Mouse (Mus musculus) liver, embryonic 12.5 days (tissue): ENCODE results near the gene Srrm4. TPM values are rescaled to one million over a fixed set of nuclear protein-coding genes. Genes with fewer than 3 reads are reported as not detected.
A peak's percentile ranks its signal among the peaks of the same experiment; 100 is the strongest.

ENCODE experiments used
- ATAC-seq: fragments of 200-750 bp; cut with Nextera tagmentation; 2 replicates; pipeline ENCODE4 v1.8.0; 2017; ENCODE audit warnings: moderate number of reproducible peaks, mild to moderate bottlenecking, moderate library complexity
- H3K27ac ChIP-seq: fragments of 300-500 bp; sonication (generic); 2 replicates; pipeline ENCODE4 v1.5.1; 2016; ENCODE audit warnings: mild to moderate bottlenecking
- H3K27me3 ChIP-seq: fragments of 300-500 bp; sonication (generic); replicated peaks from 2 replicates; pipeline ENCODE4 v1.6.1; 2016; ENCODE audit warnings: mild to moderate bottlenecking, moderate library complexity
- H3K36me3 ChIP-seq: fragments of 300-500 bp; sonication (generic); 2 replicates; pipeline ENCODE4 v1.6.1; 2016; ENCODE audit warnings: mild to moderate bottlenecking, moderate library complexity
- H3K4me1 ChIP-seq: fragments of 300-500 bp; sonication (generic); 2 replicates; pipeline ENCODE4 v1.6.1; 2016
- H3K4me2 ChIP-seq: fragments of 300-500 bp; sonication (generic); 2 replicates; pipeline ENCODE4 v1.6.1; 2016; ENCODE audit warnings: mild to moderate bottlenecking, moderate library complexity
- H3K4me3 ChIP-seq: fragments of 300-500 bp; sonication (generic); 2 replicates; pipeline ENCODE4 v1.5.1; 2016; ENCODE audit warnings: mild to moderate bottlenecking, moderate library complexity
- H3K9ac ChIP-seq: fragments of 300-500 bp; sonication (generic); 2 replicates; pipeline ENCODE4 v1.6.1; 2016; ENCODE audit warnings: mild to moderate bottlenecking, moderate library complexity
- H3K9me3 ChIP-seq: fragments of 300-500 bp; sonication (generic); replicated peaks from 2 replicates; pipeline ENCODE4 v1.6.1; 2016; ENCODE audit warnings: mild to moderate bottlenecking, moderate library complexity
- WGBS: fragments of 180-500 bp; shearing (Covaris S2); methylation state at CpG from one replicate; pipeline ENCODE4 v1.1.7; 2016; ENCODE audit not compliant: insufficient replicate concordance; 5-methylcytosine and 5-hydroxymethylcytosine counted together
- polyA plus RNA-seq: library from polyadenylated mRNA; unstranded; fragments of >200 nt; fragmentation: Nextera tagmentation; extraction: Ambion mirVana; gene quantifications from 2 replicates; pipeline ENCODE4 v1.2.1, GENCODE M21; 2016

Srrm4 gene
- 0.07 and 0.20 TPM in 2 replicates for polyA plus RNA-seq

DNA sequence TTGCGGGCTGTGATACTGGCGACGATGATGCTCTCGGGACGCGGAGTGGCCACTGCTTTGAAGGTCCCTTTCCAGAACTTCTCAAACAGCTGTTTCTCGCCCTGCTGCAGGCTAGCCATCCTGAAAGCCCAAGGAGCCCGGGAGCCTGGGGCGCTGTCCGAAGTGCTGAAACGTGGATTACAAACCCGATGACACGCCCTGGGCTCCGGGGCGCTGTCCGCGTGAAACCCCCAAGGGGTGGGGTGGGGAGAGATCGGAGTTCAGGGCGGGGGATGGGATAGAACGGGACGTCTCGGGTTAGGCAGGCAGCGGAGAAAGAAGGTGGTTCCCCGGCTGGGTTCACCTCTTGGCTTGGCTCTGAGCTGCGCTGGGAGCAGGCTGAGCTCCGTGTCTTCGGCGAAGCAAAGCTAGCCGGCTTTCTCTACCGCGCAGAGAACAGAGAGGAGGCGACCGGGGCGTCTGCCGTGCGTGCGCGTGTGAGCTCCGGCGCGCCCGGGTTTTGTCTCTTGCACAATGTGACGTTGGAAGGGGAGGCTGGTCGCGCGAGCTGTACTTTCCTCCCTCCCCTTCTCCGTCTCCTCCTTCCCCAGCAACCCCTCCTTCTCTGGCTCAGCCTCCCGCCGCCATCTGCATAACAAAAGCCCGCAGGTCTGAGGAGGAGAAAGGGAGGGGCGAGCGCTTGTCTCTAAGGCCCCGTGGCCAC is at the start of gene Srrm4:
Srrm4 (minus strand) TSS at position 472 of the 703 bp plus-strand sequence.
- 2% methylated on average over 37 of the region's 53 CpGs for WGBS

DNA sequence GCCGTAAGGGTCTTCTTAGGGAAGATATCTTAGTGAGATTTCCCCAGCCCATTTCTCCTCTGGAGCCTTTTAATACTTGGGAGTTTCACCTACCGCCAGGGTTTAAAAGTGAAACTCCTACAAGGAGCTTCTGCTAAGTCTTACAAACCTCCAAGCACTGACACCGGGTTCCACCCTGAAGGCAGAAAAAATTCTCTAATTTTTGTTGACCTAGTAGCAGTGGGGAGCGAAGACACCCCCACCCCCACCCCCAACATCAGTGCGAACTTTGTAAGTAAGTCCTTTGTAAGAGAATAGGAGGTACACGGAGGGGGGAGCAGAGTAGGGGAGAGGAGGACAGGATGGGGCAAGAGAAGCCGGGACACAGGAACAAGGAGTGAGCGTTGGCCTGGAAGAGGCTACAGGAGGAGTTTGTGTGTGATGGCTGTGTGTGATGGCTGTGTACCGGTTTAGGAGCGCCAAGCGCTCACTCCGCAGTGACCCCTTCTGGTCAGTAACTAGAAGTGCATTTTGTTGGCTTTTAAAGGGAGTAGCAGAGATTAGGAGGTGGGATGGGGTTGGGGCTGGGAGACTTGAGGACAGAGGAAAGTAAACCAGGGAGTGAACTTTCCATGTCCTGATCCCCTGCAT is 1.3 kb upstream of the Srrm4 start:
- Histone ChIP-seq H3K4me3 (no peak overlapping the region), H3K9me3 (no peaks in the 10 kb centered on the region), H3K27me3 (peaks cover 43% of the 10 kb centered on the region), H3K4me2 (no peak overlapping the region), H3K36me3 (no peaks in the 10 kb centered on the region), H3K27ac (no peak overlapping the region), H3K9ac (no peak overlapping the region), H3K4me1 (no peaks in the 10 kb centered on the region)
- no peak for ATAC-seq
- 3% methylated on average over 12 of the region's 12 CpGs for WGBS

More for the DNA sequence above, at the start of gene Srrm4:
- H3K36me3 ChIP-seq: no peaks in the 10 kb centered on the region
- no peak within 1 kb of the TSS for H3K4me3 ChIP-seq
- peak within 1 kb of the TSS; percentile 38 for H3K4me2 ChIP-seq
- H3K27ac ChIP-seq: no peak within 1 kb of the TSS
- no peaks in the 10 kb centered on the region for H3K4me1 ChIP-seq
- H3K9me3 ChIP-seq: no peaks in the 10 kb centered on the region
- peaks cover 43% of the 10 kb centered on the region for H3K27me3 ChIP-seq
- H3K9ac ChIP-seq: no peak within 1 kb of the TSS
- ATAC-seq: no peak

DNA sequence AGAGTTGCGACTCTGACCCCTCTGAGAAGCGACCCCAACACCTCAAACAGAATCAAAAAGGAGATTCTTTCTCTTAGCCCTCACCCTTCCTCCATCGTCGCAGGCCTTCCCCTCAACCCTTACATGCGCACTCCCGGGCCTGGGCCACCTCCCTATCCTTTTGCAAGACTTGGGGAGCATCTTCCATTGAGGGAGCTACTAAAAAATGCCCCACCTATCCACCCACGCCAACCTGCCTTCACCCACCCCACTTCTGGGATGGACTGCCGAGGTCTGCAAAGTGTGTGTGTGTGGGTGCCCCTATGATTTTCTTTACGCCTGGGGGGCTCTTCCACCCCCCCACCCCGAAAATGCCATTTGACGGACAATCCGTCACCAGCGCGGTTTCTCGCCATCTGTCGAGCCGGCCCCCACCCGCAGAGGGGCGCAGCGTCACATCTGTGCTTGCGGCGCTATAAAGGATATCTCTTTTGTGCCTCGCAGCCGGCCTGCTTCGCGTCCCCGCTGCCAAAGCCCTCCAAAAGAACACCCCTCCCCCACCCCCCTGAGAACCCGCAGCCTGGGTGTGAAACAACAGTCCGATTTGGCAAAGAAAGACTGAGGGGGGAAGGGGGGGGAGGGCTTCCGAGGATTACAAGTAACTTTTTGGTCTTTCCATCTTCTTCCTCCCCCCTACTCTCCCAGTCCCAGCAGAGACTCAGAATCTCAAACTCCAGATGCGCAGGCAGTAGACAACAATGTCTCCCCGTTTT is 608 bp upstream of the Srrm4 start:
- ATAC-seq: no peak
- 3% methylated on average over 32 of the region's 32 CpGs for WGBS
- Histone ChIP-seq H3K9ac (no peak overlapping the region), H3K27me3 (peaks cover 43% of the 10 kb centered on the region), H3K9me3 (no peaks in the 10 kb centered on the region), H3K4me1 (no peaks in the 10 kb centered on the region), H3K27ac (no peak overlapping the region), H3K4me2 (peak overlapping the region; percentile 38), H3K4me3 (no peak overlapping the region), H3K36me3 (no peaks in the 10 kb centered on the region)

DNA sequence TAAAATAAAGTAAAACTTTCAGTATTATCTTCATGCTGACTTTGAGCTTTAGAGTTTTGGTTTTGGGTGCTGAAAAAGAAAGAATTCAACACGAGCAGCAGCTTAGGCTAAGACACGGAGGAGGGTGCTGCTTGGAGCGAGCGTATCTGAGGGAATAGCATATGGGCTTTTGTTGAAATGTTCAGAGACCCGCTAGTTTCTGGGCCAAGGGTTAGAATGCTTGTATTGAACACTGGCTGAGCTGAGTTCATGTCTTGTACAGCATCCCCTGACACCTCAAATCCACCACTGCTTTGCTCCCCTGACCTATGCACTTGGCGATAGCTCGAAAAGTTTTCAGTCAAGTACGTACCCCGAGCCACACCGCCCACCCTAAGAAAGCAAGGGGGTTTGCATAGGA is 919 bp downstream of the Srrm4 start:
- Histone ChIP-seq H3K9me3 (no peaks in the 10 kb centered on the region), H3K27me3 (peaks cover 43% of the 10 kb centered on the region)

DNA sequence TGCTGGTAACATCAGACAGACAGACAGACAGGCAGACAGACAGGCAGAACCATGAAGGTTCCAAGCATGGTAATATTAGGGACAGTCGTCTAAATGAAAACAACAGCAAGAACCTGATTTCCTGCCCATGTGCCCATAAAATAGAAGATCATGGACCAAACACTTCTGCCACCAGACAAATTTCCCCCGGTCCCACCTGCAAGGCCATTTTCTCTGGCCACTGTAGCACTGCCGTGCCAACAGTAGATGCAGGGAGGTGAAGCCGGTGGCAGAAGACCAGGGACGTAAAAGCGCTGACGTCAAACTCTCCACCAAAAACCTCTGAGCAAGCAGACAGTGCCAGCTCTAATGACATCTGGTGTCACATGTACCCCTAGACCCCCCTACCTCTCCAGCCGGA is 2.0 kb downstream of the Srrm4 start:
- H3K27me3 ChIP-seq: peaks cover 43% of the 10 kb centered on the region
- no peaks in the 10 kb centered on the region for H3K36me3 ChIP-seq
- no peaks in the 10 kb centered on the region for H3K4me1 ChIP-seq
- H3K4me3 ChIP-seq: no peak overlapping the region
- no peak for ATAC-seq
- no peaks in the 10 kb centered on the region for H3K9me3 ChIP-seq
- H3K4me2 ChIP-seq: no peak overlapping the region
- no peak overlapping the region for H3K9ac ChIP-seq
- no peak overlapping the region for H3K27ac ChIP-seq
- WGBS: 57% methylated on average over 8 of the region's 8 CpGs

More for the DNA sequence above, 919 bp downstream of the Srrm4 start:
- H3K4me2 ChIP-seq: no peak overlapping the region
- H3K4me3 ChIP-seq: no peak overlapping the region
- no peaks in the 10 kb centered on the region for H3K4me1 ChIP-seq
- no peaks in the 10 kb centered on the region for H3K36me3 ChIP-seq
- 8% methylated on average over 10 of the region's 10 CpGs for WGBS
- no peak overlapping the region for H3K27ac ChIP-seq
- H3K9ac ChIP-seq: no peak overlapping the region
- ATAC-seq: no peak

DNA sequence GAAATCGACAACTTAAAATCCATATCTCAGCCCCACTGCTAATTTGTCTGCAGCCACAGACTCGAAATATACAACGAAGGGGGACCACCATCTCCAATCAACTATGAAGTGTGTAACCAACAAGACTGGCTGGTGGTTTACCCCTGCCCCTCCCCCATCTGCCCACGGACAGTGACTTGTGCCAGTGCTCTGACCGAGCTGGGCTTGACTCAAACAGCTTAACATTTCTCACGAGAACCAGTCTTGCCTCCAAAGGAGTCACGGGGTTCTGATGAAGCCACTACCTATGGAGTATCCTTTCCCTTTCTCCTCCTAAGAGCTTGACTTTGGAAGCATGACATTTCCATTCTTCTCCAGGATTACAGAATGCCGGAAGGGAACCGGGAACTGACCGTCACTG is 2.8 kb downstream of the Srrm4 start:
- WGBS: 44% methylated on average over 10 of the region's 10 CpGs
- H3K27me3 ChIP-seq: peaks cover 43% of the 10 kb centered on the region
- H3K4me1 ChIP-seq: no peaks in the 10 kb centered on the region
- no peaks in the 10 kb centered on the region for H3K9me3 ChIP-seq
- no peak overlapping the region for H3K9ac ChIP-seq
- no peaks in the 10 kb centered on the region for H3K36me3 ChIP-seq
- no peak overlapping the region for H3K27ac ChIP-seq
- H3K4me2 ChIP-seq: no peak overlapping the region
- ATAC-seq: no peak
- H3K4me3 ChIP-seq: no peak overlapping the region

DNA sequence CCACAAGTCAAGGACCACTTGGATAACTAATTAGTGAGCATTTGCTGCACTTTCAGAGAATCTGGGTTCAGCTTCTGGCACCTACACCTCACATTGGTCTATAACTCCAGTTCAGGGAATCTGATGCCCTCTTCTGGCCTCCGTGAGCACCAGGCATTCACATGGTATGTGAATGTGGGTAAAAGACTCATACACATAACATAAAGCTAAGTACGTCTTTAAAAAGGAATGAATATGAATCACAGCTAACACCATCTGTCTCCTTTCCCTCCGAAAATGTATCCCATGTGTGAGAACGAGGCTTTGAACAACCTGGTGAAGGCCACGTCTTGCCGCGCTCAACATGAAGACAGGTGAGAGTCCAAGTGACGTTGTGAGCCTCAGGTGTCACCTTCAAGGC is 12.1 kb downstream of the Srrm4 start:
- Histone ChIP-seq H3K27me3 (no peaks in the 10 kb centered on the region), H3K4me1 (no peaks in the 10 kb centered on the region), H3K4me3 (no peak overlapping the region), H3K36me3 (no peaks in the 10 kb centered on the region), H3K4me2 (no peak overlapping the region), H3K9me3 (peaks cover 5% of the 10 kb centered on the region; the same call in 1 of the 2 replicates), H3K9ac (no peak overlapping the region), H3K27ac (no peak overlapping the region)
- ATAC-seq: no peak
- 77% methylated on average over 8 of the region's 8 CpGs for WGBS

DNA sequence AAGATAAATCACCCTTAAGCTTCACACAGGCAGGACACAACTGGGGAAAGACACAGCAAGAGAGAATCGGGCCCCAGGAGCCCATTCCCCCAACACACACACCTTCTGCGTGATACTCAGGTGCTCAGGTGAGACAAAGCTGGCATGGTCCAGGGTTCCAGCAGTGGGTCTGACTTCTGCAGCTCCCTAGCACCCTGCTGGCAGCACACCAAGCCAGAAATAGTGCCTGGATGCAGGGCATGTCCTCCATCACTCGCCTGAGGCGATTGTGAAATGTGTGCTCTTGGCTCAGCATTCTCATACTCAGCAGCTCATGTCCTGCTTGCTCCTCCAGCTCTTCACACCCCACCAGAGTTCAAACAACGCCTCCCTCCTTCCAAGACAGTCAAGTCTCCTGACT is 14.5 kb downstream of the Srrm4 start:
- Histone ChIP-seq H3K4me2 (no peak overlapping the region), H3K36me3 (no peaks in the 10 kb centered on the region), H3K9ac (no peak overlapping the region), H3K27me3 (no peaks in the 10 kb centered on the region), H3K27ac (no peak overlapping the region), H3K9me3 (peaks cover 5% of the 10 kb centered on the region; the same call in 1 of the 2 replicates), H3K4me3 (no peak overlapping the region), H3K4me1 (no peaks in the 10 kb centered on the region)
- ATAC-seq: no peak
- 53% methylated on average over 5 of the region's 5 CpGs for WGBS

DNA sequence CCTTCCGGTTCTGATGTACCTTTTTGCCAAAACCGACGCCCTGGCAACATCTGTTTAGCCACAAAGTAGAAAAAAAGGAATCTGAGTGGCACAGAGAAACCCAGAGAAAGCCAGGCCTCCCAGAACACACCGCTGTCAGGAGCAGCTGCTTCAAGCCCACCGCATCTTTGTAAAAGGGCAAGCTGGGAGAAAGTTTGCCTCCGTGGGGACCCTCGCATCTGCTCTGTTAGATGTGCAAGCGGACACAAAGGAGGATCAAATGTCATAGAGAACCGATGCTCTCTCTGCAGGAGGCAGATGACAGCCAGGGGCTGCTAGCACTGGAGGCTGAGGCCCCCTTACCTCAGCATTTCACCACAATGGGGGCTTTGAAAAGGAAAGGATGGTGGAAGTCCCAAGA is 18.3 kb downstream of the Srrm4 start:
- no peak overlapping the region for H3K27ac ChIP-seq
- H3K36me3 ChIP-seq: no peaks in the 10 kb centered on the region
- no peak for ATAC-seq
- H3K4me3 ChIP-seq: no peak overlapping the region
- no peaks in the 10 kb centered on the region for H3K4me1 ChIP-seq
- no peaks in the 10 kb centered on the region for H3K9me3 ChIP-seq
- H3K9ac ChIP-seq: no peak overlapping the region
- no peak overlapping the region for H3K4me2 ChIP-seq
- H3K27me3 ChIP-seq: no peaks in the 10 kb centered on the region
- 46% methylated on average over 9 of the region's 9 CpGs for WGBS

DNA sequence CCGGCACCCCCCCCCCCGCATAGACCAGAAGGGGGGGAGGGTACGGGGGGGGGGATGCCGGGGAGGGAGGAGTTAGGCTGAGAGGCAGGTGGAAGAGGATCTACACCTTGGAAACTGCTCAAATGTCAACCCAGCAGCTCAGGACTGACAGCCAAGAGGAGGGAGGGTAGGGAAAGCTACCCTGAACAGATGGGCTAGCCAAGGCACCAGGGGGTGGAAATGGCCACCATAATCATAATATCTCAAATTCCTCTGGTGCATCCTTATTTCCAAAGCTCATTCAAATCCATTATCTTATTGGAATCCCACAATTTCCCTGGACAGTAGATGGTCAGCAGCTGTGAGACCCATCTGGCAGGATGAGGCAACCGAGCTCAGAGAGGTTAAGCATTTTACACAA is 19.7 kb downstream of the Srrm4 start:
- Histone ChIP-seq H3K4me2 (no peak overlapping the region), H3K9me3 (no peaks in the 10 kb centered on the region), H3K4me1 (no peaks in the 10 kb centered on the region), H3K27me3 (no peaks in the 10 kb centered on the region), H3K36me3 (no peaks in the 10 kb centered on the region), H3K4me3 (no peak overlapping the region), H3K27ac (no peak overlapping the region), H3K9ac (no peak overlapping the region)
- WGBS: 52% methylated on average over 1 of the region's 5 CpGs
- ATAC-seq: no peak

DNA sequence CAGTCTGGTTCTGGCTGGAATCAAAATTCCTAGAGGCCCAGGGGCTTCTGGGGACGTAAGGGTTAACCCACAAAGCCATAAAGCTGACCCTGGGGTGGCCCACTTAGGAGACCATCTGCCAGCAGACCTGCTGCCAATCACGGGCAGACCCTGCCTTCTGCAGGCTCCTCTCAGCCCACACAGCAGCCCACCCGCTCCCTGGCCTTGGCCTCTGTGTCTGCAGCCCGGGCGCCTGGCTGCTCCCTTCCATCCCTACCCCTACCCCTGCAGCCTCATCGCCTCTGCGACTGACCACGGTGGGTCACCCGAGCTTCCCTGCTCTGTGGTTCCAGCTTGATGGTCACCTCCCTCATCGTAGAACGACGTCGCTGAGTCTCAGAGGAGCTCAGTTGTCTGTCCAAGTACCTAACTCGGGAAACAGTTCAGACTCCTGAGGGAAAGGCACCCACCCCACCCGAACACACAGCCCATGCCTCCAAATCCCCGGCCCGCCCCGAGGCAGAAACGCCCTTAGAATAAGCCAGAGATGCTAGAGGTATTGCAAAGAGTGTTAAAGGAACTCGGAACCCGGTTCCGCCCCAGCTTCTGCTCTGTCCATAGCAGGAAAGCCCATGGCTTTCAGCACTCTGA is 20.3 kb downstream of the Srrm4 start:
- ATAC-seq: no peak
- no peaks in the 10 kb centered on the region for H3K9me3 ChIP-seq
- H3K27me3 ChIP-seq: no peaks in the 10 kb centered on the region
- no peak overlapping the region for H3K4me3 ChIP-seq
- H3K9ac ChIP-seq: no peak overlapping the region
- H3K27ac ChIP-seq: no peak overlapping the region
- no peaks in the 10 kb centered on the region for H3K4me1 ChIP-seq
- 14% methylated on average over 22 of the region's 22 CpGs for WGBS
- H3K36me3 ChIP-seq: no peaks in the 10 kb centered on the region
- no peak overlapping the region for H3K4me2 ChIP-seq

DNA sequence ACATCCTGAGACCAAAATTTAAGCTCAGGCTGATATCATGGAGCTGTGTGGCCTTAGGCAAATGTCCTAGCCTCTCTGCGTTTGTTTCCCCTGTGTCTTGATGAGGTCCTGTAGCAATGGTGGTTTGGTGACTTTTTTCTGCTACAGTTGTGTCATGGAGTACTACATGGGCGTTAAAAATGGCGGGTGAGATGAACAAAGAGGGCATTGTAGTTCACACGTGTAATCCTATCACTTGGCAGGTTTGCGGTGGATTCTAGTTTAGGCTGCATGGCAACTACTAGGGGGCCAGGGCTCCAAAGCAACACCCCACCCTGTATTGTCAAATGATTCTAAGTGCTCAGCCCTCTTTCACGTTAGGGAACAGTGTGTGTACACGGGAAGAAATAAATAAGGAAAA is 21.1 kb downstream of the Srrm4 start:
- Histone ChIP-seq H3K9me3 (no peaks in the 10 kb centered on the region), H3K4me1 (no peaks in the 10 kb centered on the region), H3K9ac (no peak overlapping the region), H3K36me3 (no peaks in the 10 kb centered on the region), H3K27ac (no peak overlapping the region), H3K27me3 (no peaks in the 10 kb centered on the region), H3K4me2 (no peak overlapping the region), H3K4me3 (no peak overlapping the region)
- no peak for ATAC-seq
- 62% methylated on average over 7 of the region's 7 CpGs for WGBS
